Mouse (Mus musculus) NIH3T3 (cell line): ENCODE data around the gene Slc25a30.
"Not testable (repeated sequence)": the region's sequence is repeated elsewhere in the genome, so short reads cannot be mapped to it uniquely, and the experiment has no call there.

ENCODE experiments used
- DNase-seq: peaks from one replicate; pipeline ENCODE4 v3.0.0-alpha.2; 2012; ENCODE audit warnings: low read depth

The Slc25a30 gene

GRCm38 (mm10) chr14:75791372-75791771, 4.5 kb upstream of the Slc25a30 start:
- DNase-seq = no peak

- DNase-seq = peak; percentile 36
These were observed 3.7 kb upstream of the Slc25a30 start for GRCm38 (mm10) chr14:75790411-75790996.

GRCm38 (mm10) chr14:75789291-75789690, 2.5 kb upstream of the Slc25a30 start:
- no peak for DNase-seq

- no peak for DNase-seq
These were observed 948 bp upstream of the Slc25a30 start for GRCm38 (mm10) chr14:75787794-75788175.

GRCm38 (mm10) chr14:75786424-75786867, 391 bp downstream of the Slc25a30 start:
- peak; percentile 57 for DNase-seq

- DNase-seq = no peak
These were observed 6.9 kb downstream of the Slc25a30 start for GRCm38 (mm10) chr14:75779913-75780312.

GRCm38 (mm10) chr14:75776637-75777036, 10.2 kb downstream of the Slc25a30 start:
- DNase-seq = no peak

GRCm38 (mm10) chr14:75773431-75773830, 13.4 kb downstream of the Slc25a30 start:
- DNase-seq = no peak

GRCm38 (mm10) chr14:75772407-75772806, 14.4 kb downstream of the Slc25a30 start:
- not testable (repeated sequence) for DNase-seq

GRCm38 (mm10) chr14:75771101-75771501, 15.7 kb downstream of the Slc25a30 start:
- peak; percentile 42 for DNase-seq

GRCm38 (mm10) chr14:75769334-75769733, 17.5 kb downstream of the Slc25a30 start:
- no peak for DNase-seq

GRCm38 (mm10) chr14:75768275-75768608, 18.6 kb downstream of the Slc25a30 start:
- DNase-seq = no peak

GRCm38 (mm10) chr14:75767492-75768274, 19.2 kb downstream of the Slc25a30 start:
- DNase-seq = peak; percentile 83

- peak; percentile 80 for DNase-seq
These were observed 25.6 kb downstream of the Slc25a30 start for GRCm38 (mm10) chr14:75761028-75761805.

- DNase-seq = no peak
These were observed 28.4 kb downstream of the Slc25a30 start for GRCm38 (mm10) chr14:75758401-75758800.

- DNase-seq = no peak
These were observed 29.0 kb downstream of the Slc25a30 start for GRCm38 (mm10) chr14:75757821-75758220.

GRCm38 (mm10) chr14:75756971-75757370, 29.9 kb downstream of the Slc25a30 start:
- DNase-seq = peak; percentile 76

- DNase-seq = peak; percentile 96
These were observed 32.6 kb downstream of the Slc25a30 start, which contains the start of gene Cog3 for GRCm38 (mm10) chr14:75753991-75754817. Gene Cog3 (minus strand): TSS chr14:75754517.

- DNase-seq = no peak
These were observed 33.6 kb downstream of the Slc25a30 start for GRCm38 (mm10) chr14:75753206-75753605.

GRCm38 (mm10) chr14:75751040-75751439, 35.8 kb downstream of the Slc25a30 start:
- DNase-seq = no peak

GRCm38 (mm10) chr14:75749123-75749522, 37.7 kb downstream of the Slc25a30 start:
- no peak for DNase-seq

GRCm38 (mm10) chr14:75747960-75748359, 38.9 kb downstream of the Slc25a30 start:
- DNase-seq = no peak
